Mouse (Mus musculus): ENCODE measurements around the gene Enpp3. TPM values are rescaled to one million over a fixed set of nuclear protein-coding genes. Genes with fewer than 3 reads are reported as not detected.

The Enpp3 gene
- total RNA-seq, 1 experiment from 2014 or later, result 1.0 TPM

- ATAC-seq (ENCODE audit: extremely low read depth, insufficient number of reproducible peaks, low FRiP score, poor library complexity, severe bottlenecking), result no peak
Measured at GRCm38 (mm10) chr10:24725197-24725596, 117.4 kb downstream of the Enpp3 start.

Other genes with a start within 250 kb of the Enpp3 start
- gene Ccn2, start 247.4 kb downstream of the Enpp3 start, total RNA-seq (2017), result not detected in 2 replicates
- gene Enpp1, start 130.7 kb downstream of the Enpp3 start, total RNA-seq (2017), result 13.7 and 16.8 TPM in 2 replicates
- gene Med23, start 27.2 kb upstream of the Enpp3 start, total RNA-seq (2017), result 24.1 and 24.8 TPM in 2 replicates
- gene Arg1, start 84.7 kb upstream of the Enpp3 start, total RNA-seq (2017), result 0.70 TPM in 1 of 2 replicates, not detected in the other